Mouse (Mus musculus): ENCODE data around the gene Cavin3. TPM values are rescaled to one million over a fixed set of nuclear protein-coding genes. Genes with fewer than 3 reads are reported as not detected.
"Not testable (repeated sequence)": the region's sequence is repeated elsewhere in the genome, so short reads cannot be mapped to it uniquely, and the experiment has no call there.

The Cavin3 gene
- polyA plus RNA-seq, 1 experiment from 2014 or later: 31.0 TPM

DNA sequence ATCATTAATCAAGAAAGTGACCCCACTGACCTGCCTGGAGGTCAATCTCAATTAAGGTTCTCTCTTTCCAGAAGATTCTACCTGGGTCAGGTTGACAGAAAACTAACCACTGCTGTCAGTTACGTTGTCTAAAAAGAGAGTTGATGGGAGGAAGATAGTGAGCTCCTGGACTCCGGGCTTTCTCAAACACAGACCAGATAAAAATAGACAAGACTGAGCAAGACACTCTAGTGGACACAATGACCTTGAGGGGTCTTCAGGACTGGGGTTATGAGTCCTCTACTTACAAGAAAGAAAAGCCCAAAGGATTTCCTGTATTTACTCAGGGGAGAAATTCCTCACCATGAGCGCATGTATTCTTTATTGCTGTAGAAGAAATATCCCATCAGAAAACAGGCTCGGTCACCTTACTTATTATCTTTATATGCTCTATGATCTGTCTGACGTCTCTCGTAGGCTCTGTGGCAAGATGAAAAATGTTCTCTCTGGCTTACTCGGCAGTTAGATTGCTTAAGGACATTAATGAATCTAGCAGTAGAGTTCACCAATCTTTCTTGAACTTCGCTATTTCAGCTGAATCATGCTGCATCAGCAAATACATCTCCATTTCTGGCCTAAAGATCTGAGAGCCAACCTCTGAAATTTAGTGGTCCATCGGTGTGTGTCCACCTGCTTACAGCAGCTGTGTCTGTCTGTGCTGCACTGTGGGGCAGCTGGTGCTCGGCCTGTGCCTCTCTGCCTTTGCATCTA, 5.2 kb downstream of the Cavin3 start:
- WGBS: 88% methylated on average over 10 of the region's 10 CpGs
- Histone ChIP-seq H3K9me3 (replicated peaks; ENCODE audit: control insufficient read depth, low read length, poor library complexity, severe bottlenecking) (no peaks in the 10 kb centered on the region), H3K36me3 (ENCODE audit: control insufficient read depth, insufficient read depth, low read length) (no peaks in the 10 kb centered on the region), H3K4me1 (ENCODE audit: control insufficient read depth, insufficient read depth, low read length) (peaks cover 4% of the 10 kb centered on the region; the same call in 1 of the 2 replicates), H3K27me3 (ENCODE audit: control insufficient read depth, insufficient read depth, low read depth, low read length) (no peaks in the 10 kb centered on the region), H3K9ac (ENCODE audit: low read depth, low read length) (no peak overlapping the region), H3K4me2 (ENCODE audit: low read length) (no peak overlapping the region), H3K4me3 (ENCODE audit: low read depth, low read length) (no peak overlapping the region), H3K27ac (ENCODE audit: low read length) (no peak overlapping the region)
- ATAC-seq: no peak

DNA sequence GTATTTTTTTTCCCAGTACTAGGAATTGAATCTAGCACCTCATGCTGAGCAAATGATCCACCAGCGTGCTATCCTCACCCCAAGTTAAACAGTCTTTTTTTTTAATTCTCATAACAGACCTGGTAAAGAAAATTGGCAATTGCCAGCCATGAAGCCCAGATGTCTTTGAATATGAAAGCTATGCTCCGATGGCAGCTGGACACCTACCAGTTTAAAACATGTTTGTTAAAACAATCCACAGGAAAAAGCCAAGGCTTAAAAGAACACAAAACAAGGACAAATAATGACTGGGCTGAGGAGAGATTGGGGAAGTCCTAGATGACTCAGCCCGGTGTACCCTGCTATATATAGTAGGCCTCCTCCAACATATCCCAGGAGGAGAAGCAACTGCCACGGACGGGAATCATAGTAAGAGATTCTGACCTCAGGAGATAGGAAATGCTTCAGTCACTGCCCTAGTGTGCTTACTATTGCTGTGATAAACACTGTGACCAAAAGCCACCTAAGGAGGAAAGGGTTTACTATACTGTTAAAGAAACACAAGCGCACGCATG, 6.6 kb downstream of the Cavin3 start:
- ATAC-seq: no peak
- Histone ChIP-seq H3K27me3 (ENCODE audit: control insufficient read depth, insufficient read depth, low read depth, low read length) (no peaks in the 10 kb centered on the region; the same call in 1 of the 2 replicates), H3K9ac (ENCODE audit: low read depth, low read length) (no peak overlapping the region), H3K4me1 (ENCODE audit: control insufficient read depth, insufficient read depth, low read length) (no peaks in the 10 kb centered on the region), H3K27ac (ENCODE audit: low read length) (no peak overlapping the region), H3K4me2 (ENCODE audit: low read length) (no peak overlapping the region), H3K9me3 (replicated peaks; ENCODE audit: control insufficient read depth, low read length, poor library complexity, severe bottlenecking) (no peaks in the 10 kb centered on the region), H3K4me3 (ENCODE audit: low read depth, low read length) (no peak overlapping the region), H3K36me3 (ENCODE audit: control insufficient read depth, insufficient read depth, low read length) (no peaks in the 10 kb centered on the region)
- 80% methylated on average over 7 of the region's 7 CpGs for WGBS

DNA sequence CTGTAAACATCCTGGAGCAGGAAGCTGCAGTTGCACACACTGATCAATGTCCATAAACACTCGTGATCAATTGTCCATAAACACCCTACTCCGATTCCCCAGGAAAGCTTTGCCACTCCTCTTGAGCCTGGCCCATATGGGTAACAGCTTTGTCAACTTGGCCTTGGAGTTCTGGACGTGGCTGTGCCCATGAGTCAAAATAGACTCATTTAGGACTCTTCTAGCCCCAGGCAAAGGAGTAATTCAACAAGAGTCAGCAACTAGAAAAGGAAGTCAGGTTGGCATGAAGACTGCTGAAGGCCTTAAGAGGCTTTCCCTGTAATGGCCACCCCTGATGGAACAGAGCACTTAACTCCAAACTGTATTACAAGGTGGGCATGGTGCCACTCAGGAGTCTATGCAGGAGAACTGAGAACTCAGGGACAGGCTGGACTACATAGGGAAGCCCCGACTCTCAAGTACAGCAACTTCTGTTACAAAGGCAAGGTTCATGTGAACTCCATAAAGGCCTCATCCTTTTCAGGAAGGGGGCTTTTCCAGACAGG, 7.3 kb downstream of the Cavin3 start:
- no peak overlapping the region for H3K27ac ChIP-seq (ENCODE audit: low read length)
- no peaks in the 10 kb centered on the region for H3K9me3 ChIP-seq (replicated peaks; ENCODE audit: control insufficient read depth, low read length, poor library complexity, severe bottlenecking)

DNA sequence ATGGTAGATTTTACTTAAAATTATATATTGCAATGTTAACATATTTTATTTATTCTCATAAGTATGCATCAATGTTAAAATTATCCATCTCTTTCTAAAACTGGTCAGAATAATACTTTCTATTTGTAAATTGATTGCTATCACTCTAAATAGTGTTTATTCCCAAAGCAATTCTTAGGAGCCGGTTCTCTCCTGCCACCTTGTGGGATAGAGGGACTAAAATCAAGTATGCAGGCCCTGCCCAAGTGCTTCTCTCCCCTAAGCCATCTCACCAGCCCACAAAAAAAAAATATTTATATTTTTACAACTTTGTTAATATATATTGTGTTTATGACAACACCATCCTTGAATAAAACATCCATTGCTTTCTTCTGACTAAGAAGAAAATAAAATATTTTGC, 9.5 kb downstream of the Cavin3 start:
- 45% methylated on average over 1 of the region's 1 CpGs for WGBS
- no peaks in the 10 kb centered on the region; the same call in 1 of the 2 replicates for H3K27me3 ChIP-seq (ENCODE audit: control insufficient read depth, insufficient read depth, low read depth, low read length)
- no peak overlapping the region for H3K9ac ChIP-seq (ENCODE audit: low read depth, low read length)
- no peak overlapping the region for H3K4me2 ChIP-seq (ENCODE audit: low read length)
- no peaks in the 10 kb centered on the region for H3K36me3 ChIP-seq (ENCODE audit: control insufficient read depth, insufficient read depth, low read length)
- no peaks in the 10 kb centered on the region for H3K9me3 ChIP-seq (replicated peaks; ENCODE audit: control insufficient read depth, low read length, poor library complexity, severe bottlenecking)
- ATAC-seq: no peak
- H3K27ac ChIP-seq (ENCODE audit: low read length): no peak overlapping the region
- no peaks in the 10 kb centered on the region for H3K4me1 ChIP-seq (ENCODE audit: control insufficient read depth, insufficient read depth, low read length)
- no peak overlapping the region for H3K4me3 ChIP-seq (ENCODE audit: low read depth, low read length)

More for the DNA sequence above, 7.3 kb downstream of the Cavin3 start:
- no peaks in the 10 kb centered on the region for H3K36me3 ChIP-seq (ENCODE audit: control insufficient read depth, insufficient read depth, low read length)
- no peaks in the 10 kb centered on the region for H3K4me1 ChIP-seq (ENCODE audit: control insufficient read depth, insufficient read depth, low read length)
- ATAC-seq: no peak
- H3K27me3 ChIP-seq (ENCODE audit: control insufficient read depth, insufficient read depth, low read depth, low read length): no peaks in the 10 kb centered on the region; the same call in 1 of the 2 replicates
- H3K4me3 ChIP-seq (ENCODE audit: low read depth, low read length): no peak overlapping the region
- WGBS: 75% methylated on average over 4 of the region's 4 CpGs
- no peak overlapping the region for H3K9ac ChIP-seq (ENCODE audit: low read depth, low read length)
- no peak overlapping the region for H3K4me2 ChIP-seq (ENCODE audit: low read length)

DNA sequence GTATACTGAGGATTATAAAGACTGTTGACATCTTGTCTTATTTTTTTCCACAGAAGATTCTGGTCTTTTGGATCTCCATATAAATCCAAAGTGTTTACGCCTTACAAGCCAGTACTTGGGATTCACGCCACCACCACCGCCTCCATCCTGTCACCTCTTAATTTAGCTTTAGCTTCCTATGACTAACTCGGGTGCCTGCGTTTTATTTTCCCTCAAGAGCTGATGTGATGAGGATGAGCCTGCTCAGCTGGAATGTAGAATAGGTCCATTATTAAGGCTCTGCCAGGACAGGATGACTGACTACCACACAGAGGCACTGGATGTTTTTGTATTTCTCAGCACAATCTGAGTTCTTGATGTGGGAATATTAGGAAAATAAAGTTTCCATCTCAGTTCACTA, 16.6 kb downstream of the Cavin3 start:
- H3K27ac ChIP-seq (ENCODE audit: low read length); H3K4me3 ChIP-seq (ENCODE audit: low read depth, low read length); H3K36me3 ChIP-seq (ENCODE audit: control insufficient read depth, insufficient read depth, low read length); H3K9me3 ChIP-seq (replicated peaks; ENCODE audit: control insufficient read depth, low read length, poor library complexity, severe bottlenecking); H3K27me3 ChIP-seq (ENCODE audit: control insufficient read depth, insufficient read depth, low read depth, low read length); H3K4me1 ChIP-seq (ENCODE audit: control insufficient read depth, insufficient read depth, low read length); H3K4me2 ChIP-seq (ENCODE audit: low read length); ATAC-seq; H3K9ac ChIP-seq (ENCODE audit: low read depth, low read length): not testable (repeated sequence)
- WGBS: 84% methylated on average over 5 of the region's 5 CpGs

DNA sequence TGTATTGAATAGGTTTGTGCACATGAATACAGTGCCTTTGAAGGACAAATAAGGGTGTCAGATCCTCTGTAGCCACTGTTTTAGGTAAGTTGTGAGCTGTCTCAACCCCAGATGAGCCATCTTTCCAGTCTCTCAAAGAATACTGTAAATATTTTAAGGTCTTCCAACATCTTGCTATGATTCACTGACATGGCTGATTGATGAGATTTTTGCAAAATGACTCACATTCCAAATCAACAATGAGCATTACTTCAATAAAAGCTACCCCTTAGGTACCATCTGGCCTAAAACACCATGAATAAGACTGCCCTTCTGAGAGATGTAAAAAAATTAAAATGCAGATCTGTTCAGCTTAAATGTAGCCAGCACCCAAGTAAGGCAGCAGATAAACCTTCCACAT, 23.6 kb downstream of the Cavin3 start:
- no peaks in the 10 kb centered on the region for H3K9me3 ChIP-seq (replicated peaks; ENCODE audit: control insufficient read depth, low read length, poor library complexity, severe bottlenecking)
- no peaks in the 10 kb centered on the region for H3K27me3 ChIP-seq (ENCODE audit: control insufficient read depth, insufficient read depth, low read depth, low read length)
- no peak overlapping the region for H3K4me3 ChIP-seq (ENCODE audit: low read depth, low read length)
- no peaks in the 10 kb centered on the region for H3K4me1 ChIP-seq (ENCODE audit: control insufficient read depth, insufficient read depth, low read length)
- no peaks in the 10 kb centered on the region for H3K36me3 ChIP-seq (ENCODE audit: control insufficient read depth, insufficient read depth, low read length)
- no peak overlapping the region for H3K27ac ChIP-seq (ENCODE audit: low read length)
- no peak overlapping the region for H3K4me2 ChIP-seq (ENCODE audit: low read length)
- H3K9ac ChIP-seq (ENCODE audit: low read depth, low read length): no peak overlapping the region
- ATAC-seq: no peak

DNA sequence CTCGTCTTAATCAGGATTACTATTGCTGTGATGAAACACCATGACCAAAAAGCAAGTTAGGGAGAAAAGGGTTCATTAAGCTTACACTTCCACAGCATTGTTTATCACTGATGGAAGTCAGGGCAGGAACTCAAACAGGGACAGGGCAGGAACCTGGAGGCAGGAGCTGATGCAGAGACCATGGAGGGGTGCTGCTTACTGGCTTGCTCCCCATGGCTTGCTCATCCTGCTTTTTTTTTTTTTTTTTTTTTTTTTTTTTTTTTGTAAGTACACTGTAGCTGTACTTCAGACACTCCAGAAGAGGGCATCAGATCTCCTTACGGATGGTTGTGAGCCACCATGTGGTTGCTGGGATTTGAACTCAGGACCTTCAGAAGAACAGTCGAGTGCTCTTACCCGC, 28.8 kb downstream of the Cavin3 start:
- not testable (repeated sequence) for H3K9ac ChIP-seq (ENCODE audit: low read depth, low read length); H3K4me2 ChIP-seq (ENCODE audit: low read length); H3K36me3 ChIP-seq (ENCODE audit: control insufficient read depth, insufficient read depth, low read length); H3K27ac ChIP-seq (ENCODE audit: low read length); H3K27me3 ChIP-seq (ENCODE audit: control insufficient read depth, insufficient read depth, low read depth, low read length); H3K9me3 ChIP-seq (replicated peaks; ENCODE audit: control insufficient read depth, low read length, poor library complexity, severe bottlenecking); H3K4me1 ChIP-seq (ENCODE audit: control insufficient read depth, insufficient read depth, low read length); ATAC-seq; H3K4me3 ChIP-seq (ENCODE audit: low read depth, low read length)
- 84% methylated on average over 4 of the region's 4 CpGs for WGBS

DNA sequence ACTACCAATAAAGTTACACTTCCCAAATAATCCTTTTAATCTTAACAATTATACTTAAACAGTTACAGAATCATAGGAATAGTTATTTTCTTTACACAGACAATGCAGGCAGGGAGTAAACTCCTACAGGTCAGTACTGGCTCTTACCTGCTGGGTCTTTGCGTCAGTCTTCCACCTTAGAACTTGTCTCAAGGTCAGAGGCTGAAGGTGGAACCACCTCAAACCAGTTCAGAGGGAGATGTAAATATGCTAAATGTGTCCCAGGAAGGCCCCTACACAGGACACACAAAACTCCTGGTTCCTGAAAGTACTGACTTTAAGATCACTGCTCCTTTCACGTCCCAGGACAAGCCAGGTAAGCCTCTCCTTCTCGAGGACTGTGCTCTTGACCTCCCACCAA, 37.0 kb downstream of the Cavin3 start:
- 72% methylated on average over 3 of the region's 3 CpGs for WGBS
- no peak overlapping the region for H3K27ac ChIP-seq (ENCODE audit: low read length)
- no peak overlapping the region for H3K4me2 ChIP-seq (ENCODE audit: low read length)
- no peaks in the 10 kb centered on the region for H3K9me3 ChIP-seq (replicated peaks; ENCODE audit: control insufficient read depth, low read length, poor library complexity, severe bottlenecking)
- no peaks in the 10 kb centered on the region for H3K36me3 ChIP-seq (ENCODE audit: control insufficient read depth, insufficient read depth, low read length)
- H3K4me1 ChIP-seq (ENCODE audit: control insufficient read depth, insufficient read depth, low read length): no peaks in the 10 kb centered on the region
- ATAC-seq: no peak
- H3K9ac ChIP-seq (ENCODE audit: low read depth, low read length): no peak overlapping the region
- H3K27me3 ChIP-seq (ENCODE audit: control insufficient read depth, insufficient read depth, low read depth, low read length): no peaks in the 10 kb centered on the region
- no peak overlapping the region for H3K4me3 ChIP-seq (ENCODE audit: low read depth, low read length)

DNA sequence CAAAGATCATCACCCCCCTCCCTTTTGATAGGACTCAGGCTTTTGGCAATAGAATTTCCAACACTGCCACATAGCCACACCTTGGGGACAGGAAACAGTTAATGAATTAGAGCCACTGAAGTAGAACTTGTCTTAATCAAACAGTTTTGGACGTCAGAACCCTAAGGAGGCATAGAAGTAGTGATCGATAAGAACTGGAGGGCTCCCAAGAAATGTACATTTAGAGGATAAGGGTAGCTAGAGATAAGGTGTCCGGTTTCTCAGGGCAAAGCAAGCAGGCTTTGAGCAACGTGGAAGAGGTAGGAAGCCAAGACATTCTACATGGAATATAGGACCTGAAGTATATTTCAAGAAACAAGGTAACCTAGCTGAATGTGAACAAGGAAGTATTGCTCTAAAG, 40.7 kb downstream of the Cavin3 start:
- no peak for ATAC-seq
- Histone ChIP-seq H3K27ac (ENCODE audit: low read length) (no peak overlapping the region), H3K9ac (ENCODE audit: low read depth, low read length) (no peak overlapping the region), H3K27me3 (ENCODE audit: control insufficient read depth, insufficient read depth, low read depth, low read length) (no peaks in the 10 kb centered on the region), H3K4me2 (ENCODE audit: low read length) (no peak overlapping the region), H3K4me1 (ENCODE audit: control insufficient read depth, insufficient read depth, low read length) (no peaks in the 10 kb centered on the region), H3K9me3 (replicated peaks; ENCODE audit: control insufficient read depth, low read length, poor library complexity, severe bottlenecking) (no peaks in the 10 kb centered on the region), H3K36me3 (ENCODE audit: control insufficient read depth, insufficient read depth, low read length) (no peaks in the 10 kb centered on the region), H3K4me3 (ENCODE audit: low read depth, low read length) (no peak overlapping the region)
- WGBS: 64% methylated on average over 4 of the region's 4 CpGs
